Mouse (Mus musculus) bone marrow macrophage, adult 2 months (primary cell): ENCODE data around the gene Napsa. TPM values are rescaled to one million over a fixed set of nuclear protein-coding genes. Genes with fewer than 3 reads are reported as not detected.

Source experiments
- H3K27ac ChIP-seq: 2 replicates; pipeline ENCODE4 v1.5.1; 2012; ENCODE audit warnings: low read depth, low read length; ENCODE audit not compliant: insufficient read depth
- H3K4me1 ChIP-seq: 2 replicates; pipeline ENCODE4 v1.6.1; 2012; ENCODE audit warnings: low read length; ENCODE audit not compliant: control insufficient read depth, insufficient read depth
- H3K4me3 ChIP-seq: 2 replicates; pipeline ENCODE4 v1.5.1; 2012; ENCODE audit warnings: mild to moderate bottlenecking, low read length, moderate library complexity; ENCODE audit not compliant: insufficient read depth
- CTCF ChIP-seq: IDR thresholded peaks from 2 replicates; pipeline ENCODE4 v1.5.1; 2012; ENCODE audit warnings: low read depth, mild to moderate bottlenecking, low read length, moderate library complexity
- POLR2A ChIP-seq: IDR thresholded peaks from 2 replicates; pipeline ENCODE4 v1.6.1; 2012; ENCODE audit warnings: mild to moderate bottlenecking, low read depth, low read length, borderline replicate concordance
- polyA plus RNA-seq: library from polyadenylated mRNA; stranded (reverse); fragments of >200 nt; gene quantifications from 2 replicates; pipeline ENCODE4 v1.2.4, GENCODE M21; 2012; ENCODE audit not compliant: missing spikeins, insufficient read depth, insufficient read length

Napsa gene
- polyA plus RNA-seq, 1 experiment: 224 TPM

DNA sequence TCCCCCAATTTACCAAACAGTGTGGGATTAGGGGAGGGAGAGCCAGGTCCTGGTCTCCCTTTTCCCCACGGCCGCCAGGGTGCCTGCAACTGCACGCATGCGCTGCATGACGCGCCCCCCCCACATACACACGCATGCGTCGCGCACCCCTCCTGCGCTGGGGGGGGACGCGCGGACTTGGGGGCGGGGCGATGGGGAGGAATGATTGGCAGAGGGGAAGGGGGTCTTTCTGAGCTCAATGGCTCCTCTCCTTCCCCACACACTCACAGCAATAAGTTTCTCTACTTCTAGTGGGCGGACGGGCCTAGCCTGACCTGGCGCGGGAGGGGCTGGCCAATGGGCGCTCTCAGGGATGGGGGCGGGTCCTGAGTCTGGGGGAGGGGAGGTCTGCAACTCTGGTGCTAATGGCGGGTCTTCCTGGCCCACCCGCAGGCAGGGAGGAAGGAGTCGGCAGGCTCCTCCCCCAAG is 32.0 kb downstream of the Napsa start:
- Histone ChIP-seq H3K4me3 (no peak overlapping the region), H3K4me1 (no peaks in the 10 kb centered on the region), H3K27ac (no peak overlapping the region)
- TF ChIP-seq POLR2A (no peak), CTCF (no peak)

- Histone ChIP-seq H3K4me1 (no peaks in the 10 kb centered on the region), H3K4me3 (no peak overlapping the region), H3K27ac (no peak overlapping the region)
- no peak for TF ChIP-seq CTCF
- no peak for TF ChIP-seq POLR2A
Measured at GRCm38 (mm10) chr7:44604619-44605018, 32.4 kb downstream of the Napsa start.

GRCm38 (mm10) chr7:44605436-44605835 is 33.3 kb downstream of the Napsa start:
- TF ChIP-seq CTCF (no peak), POLR2A (no peak)
- Histone ChIP-seq H3K4me3 (no peak overlapping the region), H3K27ac (no peak overlapping the region)

GRCm38 (mm10) chr7:44606171-44606901 is 34.2 kb downstream of the Napsa start:
- Histone ChIP-seq H3K4me1 (no peaks in the 10 kb centered on the region), H3K27ac (no peak overlapping the region), H3K4me3 (no peak overlapping the region)
- TF ChIP-seq CTCF (no peak), POLR2A (no peak)

More at GRCm38 (mm10) chr7:44605436-44605835, 33.3 kb downstream of the Napsa start:
- H3K4me1 ChIP-seq: no peaks in the 10 kb centered on the region

DNA sequence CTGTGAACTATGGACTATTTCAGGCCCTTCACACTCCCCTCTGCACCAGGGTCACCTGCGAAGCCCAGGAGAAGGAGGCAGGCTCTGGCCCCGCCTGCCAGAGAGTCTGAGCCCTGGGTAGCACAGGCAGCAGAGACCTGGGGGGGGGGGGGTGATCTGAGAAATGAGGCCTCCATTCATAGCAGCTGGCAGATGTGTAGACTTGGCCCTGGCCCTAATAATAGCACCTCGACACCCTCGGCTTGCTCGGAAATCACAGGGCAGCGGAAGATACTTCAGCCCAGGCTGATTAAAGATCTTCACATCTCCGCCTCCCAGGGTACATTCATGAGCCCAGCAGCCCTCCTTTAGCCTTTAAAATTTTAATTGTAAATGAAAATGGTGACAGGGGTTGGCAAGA is 40.0 kb downstream of the Napsa start:
- TF ChIP-seq POLR2A: no peak
- no peak for TF ChIP-seq CTCF
- no peak overlapping the region for H3K27ac ChIP-seq
- H3K4me1 ChIP-seq: no peaks in the 10 kb centered on the region
- H3K4me3 ChIP-seq: no peak overlapping the region

GRCm38 (mm10) chr7:44614041-44614688 is 42.0 kb downstream of the Napsa start:
- H3K4me1 ChIP-seq: no peaks in the 10 kb centered on the region
- no peak for TF ChIP-seq CTCF
- no peak for TF ChIP-seq POLR2A
- no peak overlapping the region for H3K4me3 ChIP-seq
- no peak overlapping the region for H3K27ac ChIP-seq

- Histone ChIP-seq H3K4me1 (no peaks in the 10 kb centered on the region), H3K4me3 (no peak overlapping the region), H3K27ac (no peak overlapping the region)
- no peak for TF ChIP-seq CTCF
- TF ChIP-seq POLR2A: no peak
Measured at GRCm38 (mm10) chr7:44615309-44615708, 43.1 kb downstream of the Napsa start.

DNA sequence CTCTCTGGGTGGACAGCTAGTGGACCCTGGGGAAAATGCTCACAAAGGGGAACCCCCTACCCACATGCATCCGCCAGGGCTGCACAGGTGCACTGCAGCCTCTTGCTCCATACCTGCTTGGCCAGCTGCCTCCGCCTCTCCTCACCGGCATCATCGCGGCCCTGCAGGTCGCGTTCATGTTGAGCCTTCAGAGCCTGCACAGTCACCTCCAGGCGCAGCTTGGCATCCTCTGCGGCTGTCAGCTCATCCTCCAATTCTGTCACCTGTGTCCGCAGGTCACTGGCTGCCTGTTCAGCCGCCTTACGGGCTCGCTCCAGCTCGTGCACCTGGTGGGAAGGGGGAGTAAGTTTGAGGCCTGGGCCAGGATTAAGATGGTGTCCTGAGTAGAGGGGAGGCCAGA is 43.8 kb downstream of the Napsa start:
- H3K4me1 ChIP-seq: no peaks in the 10 kb centered on the region
- H3K27ac ChIP-seq: no peak overlapping the region
- no peak overlapping the region for H3K4me3 ChIP-seq
- TF ChIP-seq CTCF: no peak

DNA sequence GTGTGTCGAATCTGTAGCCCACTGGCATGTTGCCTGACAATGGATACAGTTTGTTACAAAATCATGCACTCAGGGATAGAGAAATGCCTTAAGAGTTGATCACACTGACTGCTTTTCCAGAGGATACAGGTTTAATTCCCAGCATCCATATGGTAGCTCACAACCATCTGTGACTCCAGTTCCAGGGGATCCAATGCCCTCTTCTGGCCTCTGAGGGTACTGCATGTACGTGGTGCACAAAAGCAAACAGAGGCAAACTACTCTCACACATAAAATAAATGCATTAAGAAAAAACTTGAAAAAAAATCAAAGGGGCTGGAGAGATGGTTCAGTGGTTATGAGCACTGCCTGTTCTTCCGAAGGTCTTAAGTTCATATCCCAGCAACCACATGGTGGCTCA is 44.9 kb downstream of the Napsa start:
- TF ChIP-seq POLR2A (no peak), CTCF (no peak)
- Histone ChIP-seq H3K4me3 (no peak overlapping the region), H3K4me1 (no peaks in the 10 kb centered on the region), H3K27ac (no peak overlapping the region)

GRCm38 (mm10) chr7:44623714-44624542 is 51.7 kb downstream of the Napsa start:
- Histone ChIP-seq H3K4me1 (no peaks in the 10 kb centered on the region), H3K27ac (no peak overlapping the region), H3K4me3 (no peak overlapping the region)
- TF ChIP-seq POLR2A: no peak
- TF ChIP-seq CTCF: no peak
